Comparison of ENCODE assay signal across 11 mouse cellular contexts in the genomic region with DNA sequence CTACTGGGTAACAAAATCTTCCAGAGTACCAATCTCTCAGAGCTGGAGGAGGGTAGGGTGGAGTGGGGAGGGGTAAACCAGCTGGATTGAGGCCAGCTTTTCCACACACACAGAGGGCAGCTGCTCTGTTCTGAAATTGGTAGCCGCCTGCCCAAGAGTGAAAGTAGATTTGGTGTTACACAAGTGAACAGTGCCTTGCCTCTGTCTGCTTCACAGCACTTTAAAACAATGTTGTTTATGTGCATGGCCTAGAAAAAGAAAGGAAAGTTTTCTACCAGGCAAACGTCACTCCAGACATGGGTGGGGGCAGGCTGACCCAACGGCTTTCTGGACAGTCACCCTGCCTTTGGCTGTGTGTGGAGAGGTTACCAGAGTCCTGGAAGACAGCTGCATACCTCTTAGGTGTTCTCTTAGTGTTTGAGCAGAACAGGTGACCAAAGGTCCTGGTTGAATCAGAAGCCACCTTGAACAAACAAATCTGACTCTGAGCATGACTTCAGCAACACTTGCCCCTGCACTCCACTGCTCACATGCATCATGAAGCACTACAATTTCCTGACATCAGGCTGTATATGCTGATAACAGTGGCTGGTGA. TPM values are rescaled to one million over a fixed set of nuclear protein-coding genes. Genes with fewer than 3 reads are reported as not detected.
DNase-seq lines count a peak whose midpoint lies in the region; ATAC-seq and TF ChIP-seq lines count a peak whose summit lies in the region.
"Had no signal": no experiment of that assay in that cellular context is flagged by ENCODE, and none has a peak within 500 bp of the region (broad histone marks: within the 10 kb centered on the region; RNA-seq: fewer than 3 reads in every experiment).

No protein-coding gene starts in this region.

- H3K9me3 ChIP-seq in hindbrain, postnatal 0 days (ENCODE audit: low read length), result no peaks in the 10 kb centered on the region
- H3K9me3 ChIP-seq in hindbrain, embryonic 13.5 days, result no peaks in the 10 kb centered on the region
- no peaks in the 10 kb centered on the region for H3K9me3 ChIP-seq in midbrain, embryonic 14.5 days (ENCODE audit: control insufficient read depth, low read length)
- H3K9me3 ChIP-seq: G1E; midbrain, embryonic 12.5 days had no signal

- DNase-seq in hindbrain, postnatal 0 days (ENCODE audit: low spot score), result peak; percentile 52
- DNase-seq in brain, embryonic 14.5 days (ENCODE audit: low read depth), result peak; percentile 77
- peak; percentile 56 for DNase-seq in kidney, adult 18-20 months
- DNase-seq in midbrain, embryonic 14.5 days, result peak; percentile 37
- no peak for DNase-seq in spleen, postnatal 10 days (ENCODE audit: low spot score in 2 of 2)
- no peak for DNase-seq in left cerebral cortex, postnatal 10 days (ENCODE audit: extremely low spot score in 1 of 2, low spot score in 2 of 2)
- DNase-seq in spleen, postnatal 36 days (ENCODE audit: low spot score in 2 of 2), result no peak
- DNase-seq: cerebellum, adult 2 months had no signal

- 43% methylated on average over 3 of the region's 3 CpGs for WGBS in hindbrain, postnatal 0 days
- WGBS in hindbrain, embryonic 13.5 days, result 63% methylated on average over 3 of the region's 3 CpGs
- WGBS in midbrain, embryonic 14.5 days, result 65% methylated on average over 3 of the region's 3 CpGs

- no peak for TF ChIP-seq POLR2A in brain, embryonic 14.5 days (IDR thresholded peaks at IDR 0.05; ENCODE audit: borderline replicate concordance, extremely low read depth, insufficient read depth, insufficient read length, poor library complexity, severe bottlenecking)

- no peaks in the 10 kb centered on the region for H3K36me3 ChIP-seq in hindbrain, postnatal 0 days (ENCODE audit: insufficient read depth, low read length)
- H3K36me3 ChIP-seq in hindbrain, embryonic 13.5 days, result no peaks in the 10 kb centered on the region
- H3K36me3 ChIP-seq in midbrain, embryonic 14.5 days (ENCODE audit: control insufficient read depth, insufficient read depth, low read length), result no peaks in the 10 kb centered on the region
- H3K36me3 ChIP-seq: G1E; midbrain, embryonic 12.5 days had no signal

- no peak for TF ChIP-seq CTCF in hindbrain, postnatal 0 days (IDR thresholded peaks at IDR 0.05; ENCODE audit: low read depth)
- no peak for TF ChIP-seq CTCF in brain, embryonic 14.5 days (IDR thresholded peaks at IDR 0.05; ENCODE audit: borderline replicate concordance, extremely low read depth, insufficient read depth, insufficient read length)

- H3K4me3 ChIP-seq in hindbrain, postnatal 0 days (ENCODE audit: low read length), result no peak overlapping the region
- no peak overlapping the region for H3K4me3 ChIP-seq in hindbrain, embryonic 13.5 days
- H3K4me3 ChIP-seq in midbrain, embryonic 14.5 days (replicated peaks; ENCODE audit: low read depth, low read length), result no peak overlapping the region
- H3K4me3 ChIP-seq: midbrain, embryonic 12.5 days had no signal

- H3K4me1 ChIP-seq in hindbrain, postnatal 0 days (ENCODE audit: insufficient read depth, low read length), result 0 out of 2 replicates have a peak, but pooled peaks cover 3% of the 10 kb centered on the region
- 0 out of 2 replicates have a peak, but pooled peaks cover 3% of the 10 kb centered on the region for H3K4me1 ChIP-seq in hindbrain, embryonic 13.5 days (replicated peaks)
- no peaks in the 10 kb centered on the region for H3K4me1 ChIP-seq in midbrain, embryonic 14.5 days (ENCODE audit: control insufficient read depth, insufficient read depth, low read length)
- H3K4me1 ChIP-seq: midbrain, embryonic 12.5 days had no signal

- intact Hi-C loops in left cerebral cortex, postnatal 10 days (cut with DNase I), result no loop called here

- no peak overlapping the region for H3K4me2 ChIP-seq in hindbrain, postnatal 0 days (ENCODE audit: low read depth, low read length)
- no peak overlapping the region for H3K4me2 ChIP-seq in hindbrain, embryonic 13.5 days
- H3K4me2 ChIP-seq in midbrain, embryonic 14.5 days (ENCODE audit: low read length), result no peak overlapping the region
- H3K4me2 ChIP-seq: midbrain, embryonic 12.5 days had no signal

- no peaks in the 10 kb centered on the region for H3K27me3 ChIP-seq in hindbrain, postnatal 0 days (ENCODE audit: insufficient read depth, low read length)
- H3K27me3 ChIP-seq in hindbrain, embryonic 13.5 days, result no peaks in the 10 kb centered on the region
- no peaks in the 10 kb centered on the region for H3K27me3 ChIP-seq in midbrain, embryonic 14.5 days (ENCODE audit: control insufficient read depth, insufficient read depth, low read length)
- H3K27me3 ChIP-seq: midbrain, embryonic 12.5 days had no signal

- no peak overlapping the region for H3K9ac ChIP-seq in hindbrain, postnatal 0 days (replicated peaks; ENCODE audit: low read length)
- no peak overlapping the region for H3K9ac ChIP-seq in hindbrain, embryonic 13.5 days
- H3K9ac ChIP-seq in midbrain, embryonic 14.5 days (replicated peaks; ENCODE audit: low read length), result no peak overlapping the region
- H3K9ac ChIP-seq: midbrain, embryonic 12.5 days had no signal

- peak; percentile 58; the same call in 1 of the 2 replicates for ATAC-seq in hindbrain, postnatal 0 days
- no peak for ATAC-seq in hindbrain, embryonic 13.5 days (ENCODE audit: low FRiP score)
- no peak for ATAC-seq in midbrain, embryonic 14.5 days (ENCODE audit: low FRiP score, low TSS enrichment)

- H3K27ac ChIP-seq in hindbrain, postnatal 0 days, result no peak overlapping the region; the same call in 1 of the 2 replicates
- no peak overlapping the region; the same call in 1 of the 2 replicates for H3K27ac ChIP-seq in hindbrain, embryonic 13.5 days
- H3K27ac ChIP-seq in midbrain, embryonic 14.5 days (replicated peaks; ENCODE audit: low read depth, low read length), result no peak overlapping the region
- H3K27ac ChIP-seq: midbrain, embryonic 12.5 days had no signal

RNA-seq across cellular contexts. Expression of gene Egfr, which starts 17.8 kb away (rescaled TPM):
- 23.8 and 29.3 TPM in 2 replicates for total RNA-seq in hindbrain, postnatal 0 days (2014; rRNA removed)
- 12.4 and 12.7 TPM in 2 replicates for polyA plus RNA-seq in hindbrain, postnatal 0 days (2015; fragmentation: Nextera tagmentation; extraction: Ambion mirVana)
- polyA plus RNA-seq in hindbrain, embryonic 13.5 days (2015; fragmentation: Nextera tagmentation; extraction: Ambion mirVana), result 3.5 and 3.9 TPM in 2 replicates
- 3.1 and 5.0 TPM in 2 replicates for polyA plus RNA-seq in brain, embryonic 14.5 days (2012; rRNA removed)
- polyA plus RNA-seq in midbrain, embryonic 14.5 days (2014; fragmentation: Nextera tagmentation; extraction: Ambion mirVana), result 3.8 and 4.2 TPM in 2 replicates
- total RNA-seq in left cerebral cortex, postnatal 10 days (2021), result 10 to 100 TPM; 15.3 to 18.6 TPM
- polyA plus RNA-seq: G1E had no signal

Comparison
In these comparisons a context has a peak if more than half of its experiments do, and no peak if none do; other contexts are left out.
1. DNase-seq: peak in hindbrain, postnatal 0 days (single experiment), brain, embryonic 14.5 days (single experiment), kidney, adult 18-20 months (single experiment) and midbrain, embryonic 14.5 days (single experiment); none in spleen, postnatal 10 days (0 of 2), left cerebral cortex, postnatal 10 days (0 of 2) and spleen, postnatal 36 days (0 of 2).